Mouse (Mus musculus): ENCODE results near the gene Ly6g5c. TPM values are rescaled to one million over a fixed set of nuclear protein-coding genes. Genes with fewer than 3 reads are reported as not detected.
A peak's percentile ranks its signal among the peaks of the same experiment; 100 is the strongest.

Gene Ly6g5c
- polyA plus RNA-seq, 1 experiment from 2014 or later: not detected

DNA sequence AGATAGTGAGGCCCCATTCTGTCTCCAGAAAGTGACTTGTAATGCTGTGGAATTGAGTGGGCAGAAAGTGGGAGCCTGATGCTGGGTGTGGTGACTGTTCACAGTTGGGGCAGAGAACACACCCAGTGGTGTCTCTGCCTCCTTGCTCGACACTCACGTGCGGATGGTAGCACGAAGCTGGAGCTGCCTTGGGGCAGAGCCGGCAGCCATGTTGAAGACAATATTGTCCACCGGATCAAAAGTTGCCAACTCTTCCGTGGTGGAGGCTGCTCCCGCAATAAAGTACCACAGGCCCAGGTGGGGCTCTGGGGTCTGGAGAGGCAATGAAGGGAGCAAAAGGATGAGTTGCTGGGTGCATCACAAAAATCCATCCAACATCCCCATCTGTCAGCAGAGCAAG lies 23.0 kb downstream of the Ly6g5c start:
- no peak for ATAC-seq

DNA sequence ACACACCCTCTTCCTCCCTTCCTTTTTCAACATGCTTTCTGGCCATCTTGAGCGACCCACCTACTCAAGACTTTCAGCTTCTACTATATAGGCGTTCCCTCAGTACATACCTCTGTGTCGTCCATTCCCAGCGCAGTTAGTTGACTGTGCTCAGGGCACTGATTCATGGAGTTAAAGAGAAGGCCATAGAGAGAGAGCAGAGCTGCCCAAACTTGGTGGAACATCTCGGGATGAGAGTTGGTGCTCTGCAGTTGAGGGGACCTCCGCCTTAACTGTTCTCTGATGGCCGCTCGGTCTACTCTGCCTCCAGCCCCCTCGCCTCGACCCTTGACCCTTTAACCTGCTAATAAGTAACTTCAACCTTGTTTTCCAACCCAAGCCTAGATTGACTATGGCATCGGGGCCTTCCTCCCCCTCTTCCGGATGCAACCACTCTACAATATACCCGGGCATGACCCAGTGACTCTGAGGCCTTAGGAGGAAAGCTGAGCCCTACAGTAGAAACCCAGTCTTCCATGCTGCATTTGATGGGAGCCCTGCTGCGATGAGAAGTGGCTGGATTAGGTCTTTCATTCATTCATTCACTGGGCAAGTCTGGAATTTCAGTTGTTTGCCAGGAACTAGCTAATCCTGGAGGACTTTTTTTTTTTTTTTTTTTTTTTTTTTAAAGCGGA lies 23.6 kb downstream of the Ly6g5c start, which contains the start of gene Apom:
Apom (minus strand) TSS at position 551 of the 674 bp plus-strand sequence.
- Histone ChIP-seq H3K36me3 (ENCODE audit: control insufficient read depth, insufficient read depth, low read length) (peaks cover 8% of the 10 kb centered on the region), H3K4me3 (ENCODE audit: low read length) (no peak within 1 kb of the TSS), H3K4me1 (ENCODE audit: control insufficient read depth, insufficient read depth, low read length) (peaks cover 19% of the 10 kb centered on the region), H3K27ac (ENCODE audit: low read length) (no peak within 1 kb of the TSS), H3K9ac (ENCODE audit: low read depth, low read length) (no peak within 1 kb of the TSS), H3K4me2 (ENCODE audit: low read depth, low read length) (no peak within 1 kb of the TSS), H3K27me3 (replicated peaks; ENCODE audit: control insufficient read depth, insufficient read depth, low read length) (no peaks in the 10 kb centered on the region), H3K9me3 (ENCODE audit: control insufficient read depth, low read length) (no peaks in the 10 kb centered on the region)
- ATAC-seq: no peak
- WGBS: 72% methylated on average over 15 of the region's 15 CpGs

More for the DNA sequence above, 23.0 kb downstream of the Ly6g5c start:
- Histone ChIP-seq H3K9ac (ENCODE audit: low read depth, low read length) (no peak overlapping the region), H3K9me3 (ENCODE audit: control insufficient read depth, low read length) (no peaks in the 10 kb centered on the region), H3K36me3 (ENCODE audit: control insufficient read depth, insufficient read depth, low read length) (peaks cover 8% of the 10 kb centered on the region), H3K27me3 (replicated peaks; ENCODE audit: control insufficient read depth, insufficient read depth, low read length) (no peaks in the 10 kb centered on the region), H3K4me2 (ENCODE audit: low read depth, low read length) (no peak overlapping the region), H3K4me1 (ENCODE audit: control insufficient read depth, insufficient read depth, low read length) (peaks cover 18% of the 10 kb centered on the region), H3K27ac (ENCODE audit: low read length) (no peak overlapping the region), H3K4me3 (ENCODE audit: low read length) (no peak overlapping the region)
- whole genome bisulfite sequencing: 84% methylated on average over 8 of the region's 8 CpGs

DNA sequence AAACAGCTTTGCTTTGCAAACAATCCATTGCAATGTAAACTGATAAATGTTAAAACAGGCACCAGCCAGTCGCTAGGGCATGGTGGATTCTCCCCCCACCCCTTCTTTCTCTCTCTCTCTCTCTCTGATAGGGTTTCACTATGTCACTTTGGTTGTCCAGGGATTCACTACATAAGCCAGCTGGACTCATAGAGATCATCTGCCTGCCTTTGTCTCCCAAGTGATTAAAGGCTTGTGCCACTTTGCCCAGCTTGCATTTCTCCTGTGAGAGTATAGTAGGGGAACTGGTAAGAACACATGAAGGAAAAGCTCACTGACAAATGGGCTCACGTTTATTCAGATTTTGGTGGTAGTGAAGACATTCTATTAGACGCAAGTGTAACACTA lies 24.1 kb downstream of the Ly6g5c start:
- ATAC-seq: no peak
- no peak overlapping the region for H3K4me3 ChIP-seq (ENCODE audit: low read length)
- 61% methylated on average over 3 of the region's 3 CpGs for WGBS
- no peak overlapping the region for H3K4me2 ChIP-seq (ENCODE audit: low read depth, low read length)
- H3K9me3 ChIP-seq (ENCODE audit: control insufficient read depth, low read length): no peaks in the 10 kb centered on the region
- H3K27ac ChIP-seq (ENCODE audit: low read length): no peak overlapping the region
- peaks cover 19% of the 10 kb centered on the region for H3K4me1 ChIP-seq (ENCODE audit: control insufficient read depth, insufficient read depth, low read length)
- H3K9ac ChIP-seq (ENCODE audit: low read depth, low read length): no peak overlapping the region
- peaks cover 8% of the 10 kb centered on the region for H3K36me3 ChIP-seq (ENCODE audit: control insufficient read depth, insufficient read depth, low read length)
- H3K27me3 ChIP-seq (replicated peaks; ENCODE audit: control insufficient read depth, insufficient read depth, low read length): no peaks in the 10 kb centered on the region

DNA sequence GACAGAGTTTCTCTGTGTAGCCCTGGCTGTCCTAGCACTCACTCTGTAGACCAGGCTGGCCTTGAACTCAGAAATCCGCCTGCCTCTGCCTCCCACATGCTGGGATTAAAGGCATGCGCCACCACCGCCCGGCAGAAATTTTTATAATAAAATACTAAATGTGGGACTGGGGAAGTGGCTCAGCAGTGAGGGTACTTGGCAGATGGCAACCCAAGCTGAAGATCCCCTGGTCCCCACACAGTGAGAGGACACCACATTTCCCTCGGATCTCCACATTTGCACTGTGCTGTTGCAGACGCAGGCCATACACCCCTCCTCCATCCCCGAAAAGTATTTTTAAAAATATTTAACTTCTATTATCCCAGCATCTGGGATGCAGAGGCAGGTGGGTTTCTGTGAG lies 25.4 kb downstream of the Ly6g5c start:
- ATAC-seq: no peak
- no peak overlapping the region for H3K27ac ChIP-seq (ENCODE audit: low read length)
- peaks cover 3% of the 10 kb centered on the region; the same call in 1 of the 2 replicates for H3K36me3 ChIP-seq (ENCODE audit: control insufficient read depth, insufficient read depth, low read length)
- no peak overlapping the region for H3K4me2 ChIP-seq (ENCODE audit: low read depth, low read length)
- peaks cover 12% of the 10 kb centered on the region; the same call in 1 of the 2 replicates for H3K4me1 ChIP-seq (ENCODE audit: control insufficient read depth, insufficient read depth, low read length)
- no peak overlapping the region for H3K4me3 ChIP-seq (ENCODE audit: low read length)
- no peaks in the 10 kb centered on the region for H3K27me3 ChIP-seq (replicated peaks; ENCODE audit: control insufficient read depth, insufficient read depth, low read length)
- no peak overlapping the region for H3K9ac ChIP-seq (ENCODE audit: low read depth, low read length)
- WGBS: 90% methylated on average over 7 of the region's 7 CpGs
- H3K9me3 ChIP-seq (ENCODE audit: control insufficient read depth, low read length): no peaks in the 10 kb centered on the region

DNA sequence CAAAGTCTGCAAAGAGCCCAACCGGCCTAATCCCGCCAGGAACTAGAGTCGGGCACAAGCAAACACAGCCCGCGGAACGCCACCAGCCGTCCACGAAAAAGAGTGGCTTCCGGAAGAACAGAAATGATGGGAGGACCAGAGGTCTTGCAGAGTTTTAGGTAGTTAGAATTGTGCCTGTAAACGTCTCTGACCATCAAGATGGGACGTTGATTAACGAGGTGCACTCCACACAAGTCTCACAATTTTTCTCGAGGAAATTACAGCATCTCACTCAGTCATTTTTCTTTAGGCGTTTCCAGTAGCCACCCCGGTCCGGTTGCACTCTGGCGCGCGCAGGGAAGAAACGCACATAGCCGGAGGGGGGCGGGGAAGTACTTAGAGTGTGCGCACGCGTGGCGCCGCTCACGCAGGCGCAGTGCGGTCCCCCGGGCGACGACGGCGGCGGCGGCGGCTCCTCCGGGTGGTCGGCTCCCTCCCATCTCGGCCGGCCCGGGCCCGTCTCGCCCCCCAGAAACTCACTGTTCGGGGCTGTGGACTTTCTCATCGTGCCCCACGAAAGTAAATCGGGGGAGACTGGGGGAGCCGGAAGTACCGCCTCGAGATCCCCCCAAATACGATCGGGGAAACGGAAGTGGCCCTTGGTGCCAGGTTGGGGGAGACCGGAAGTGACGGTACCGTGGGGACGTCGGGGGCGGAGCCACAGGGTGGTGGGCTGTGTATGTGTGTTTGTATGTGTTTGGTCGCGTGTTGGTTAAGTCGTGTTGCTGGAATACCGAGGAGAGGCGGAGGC lies 26.9 kb downstream of the Ly6g5c start, which contains the start of gene Bag6:
Bag6 (plus strand) TSS at position 378 of the 790 bp plus-strand sequence.
- under 1% methylated on average over 65 of the region's 66 CpGs for WGBS
- peak within 1 kb of the TSS; percentile 84 for H3K27ac ChIP-seq (ENCODE audit: low read length)
- no peaks in the 10 kb centered on the region for H3K9me3 ChIP-seq (ENCODE audit: control insufficient read depth, low read length)
- peaks cover 8% of the 10 kb centered on the region for H3K36me3 ChIP-seq (ENCODE audit: control insufficient read depth, insufficient read depth, low read length)
- peak within 1 kb of the TSS; percentile 64 for H3K4me2 ChIP-seq (ENCODE audit: low read depth, low read length)
- no peaks in the 10 kb centered on the region for H3K27me3 ChIP-seq (replicated peaks; ENCODE audit: control insufficient read depth, insufficient read depth, low read length)
- H3K4me3 ChIP-seq (ENCODE audit: low read length): peak within 1 kb of the TSS; percentile 71
- peak; percentile 95 for ATAC-seq
- H3K4me1 ChIP-seq (ENCODE audit: control insufficient read depth, insufficient read depth, low read length): peaks cover 11% of the 10 kb centered on the region; the same call in 1 of the 2 replicates
- peak within 1 kb of the TSS; percentile 69 for H3K9ac ChIP-seq (ENCODE audit: low read depth, low read length)

DNA sequence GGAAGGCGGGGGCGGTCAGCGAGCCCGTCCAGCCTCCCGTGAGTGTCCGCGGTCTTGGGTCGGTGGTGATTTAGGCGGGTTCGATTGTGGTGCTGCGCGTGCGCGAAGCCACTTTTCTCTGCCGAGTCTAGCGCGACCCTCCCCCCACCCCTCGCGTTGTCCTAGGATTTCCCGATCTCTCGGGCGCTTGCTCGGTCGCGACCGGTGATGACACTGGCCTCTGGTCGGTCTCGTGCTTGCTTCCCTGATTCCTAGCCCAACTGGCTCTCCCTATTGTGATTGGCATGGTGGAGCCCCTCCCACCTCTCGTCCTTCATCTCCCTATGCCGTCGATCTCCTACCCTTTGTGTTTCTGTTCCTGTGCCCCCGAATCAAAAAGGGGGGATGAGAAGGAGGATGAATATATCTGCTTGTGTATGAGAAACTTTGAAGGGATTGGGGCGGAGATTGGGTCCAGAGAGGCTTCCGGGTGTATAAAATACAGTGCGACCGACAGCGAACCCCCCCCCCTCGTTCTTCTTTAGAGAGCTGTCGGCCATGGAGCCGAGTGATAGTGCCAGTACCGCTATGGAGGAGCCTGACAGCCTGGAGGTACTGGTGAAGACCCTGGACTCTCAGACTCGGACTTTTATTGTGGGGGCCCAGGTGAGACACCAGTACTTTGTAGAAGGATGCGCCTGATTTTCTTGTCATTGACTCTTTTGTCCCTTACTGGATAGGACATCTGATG lies 27.7 kb downstream of the Ly6g5c start:
- Histone ChIP-seq H3K9ac (ENCODE audit: low read depth, low read length) (peak overlapping the region; percentile 69), H3K36me3 (ENCODE audit: control insufficient read depth, insufficient read depth, low read length) (peaks cover 14% of the 10 kb centered on the region), H3K4me3 (ENCODE audit: low read length) (peak overlapping the region; percentile 71), H3K4me2 (ENCODE audit: low read depth, low read length) (peak overlapping the region; percentile 64), H3K9me3 (ENCODE audit: control insufficient read depth, low read length) (no peaks in the 10 kb centered on the region), H3K27me3 (replicated peaks; ENCODE audit: control insufficient read depth, insufficient read depth, low read length) (no peaks in the 10 kb centered on the region), H3K4me1 (ENCODE audit: control insufficient read depth, insufficient read depth, low read length) (peaks cover 14% of the 10 kb centered on the region; the same call in 1 of the 2 replicates), H3K27ac (ENCODE audit: low read length) (peak overlapping the region; percentile 84)
- under 1% methylated on average over 42 of the region's 43 CpGs for WGBS
- ATAC-seq: peak; percentile 70

DNA sequence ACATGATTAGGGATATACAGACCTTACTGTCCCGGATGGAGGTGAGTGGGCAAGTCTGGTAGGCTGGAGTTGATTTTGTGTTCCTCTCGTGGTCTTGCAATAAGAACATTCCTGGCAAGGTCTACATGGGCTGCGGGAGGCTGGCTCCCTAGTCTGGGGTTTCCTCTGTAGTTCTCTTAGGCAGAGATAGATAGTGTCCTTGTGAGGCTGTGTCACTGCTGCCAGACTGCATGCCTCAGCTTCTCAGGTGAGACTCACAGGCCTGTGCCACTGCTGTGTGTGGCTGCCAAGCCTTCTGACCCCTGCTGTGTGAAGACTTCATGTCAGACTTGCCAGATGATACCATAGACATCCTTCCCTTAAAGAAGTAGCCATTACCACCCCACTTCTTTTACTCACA lies 31.2 kb downstream of the Ly6g5c start:
- H3K27me3 ChIP-seq (replicated peaks; ENCODE audit: control insufficient read depth, insufficient read depth, low read length): no peaks in the 10 kb centered on the region
- peaks cover 3% of the 10 kb centered on the region; the same call in 1 of the 2 replicates for H3K9me3 ChIP-seq (ENCODE audit: control insufficient read depth, low read length)
- H3K36me3 ChIP-seq (ENCODE audit: control insufficient read depth, insufficient read depth, low read length): peaks cover 42% of the 10 kb centered on the region
- H3K4me3 ChIP-seq (ENCODE audit: low read length): no peak overlapping the region
- ATAC-seq: no peak
- H3K4me2 ChIP-seq (ENCODE audit: low read depth, low read length): no peak overlapping the region
- no peak overlapping the region for H3K9ac ChIP-seq (ENCODE audit: low read depth, low read length)
- WGBS: 91% methylated on average over 3 of the region's 3 CpGs
- 0 out of 2 replicates have a peak, but pooled peaks cover 14% of the 10 kb centered on the region for H3K4me1 ChIP-seq (ENCODE audit: control insufficient read depth, insufficient read depth, low read length)
- no peak overlapping the region for H3K27ac ChIP-seq (ENCODE audit: low read length)

DNA sequence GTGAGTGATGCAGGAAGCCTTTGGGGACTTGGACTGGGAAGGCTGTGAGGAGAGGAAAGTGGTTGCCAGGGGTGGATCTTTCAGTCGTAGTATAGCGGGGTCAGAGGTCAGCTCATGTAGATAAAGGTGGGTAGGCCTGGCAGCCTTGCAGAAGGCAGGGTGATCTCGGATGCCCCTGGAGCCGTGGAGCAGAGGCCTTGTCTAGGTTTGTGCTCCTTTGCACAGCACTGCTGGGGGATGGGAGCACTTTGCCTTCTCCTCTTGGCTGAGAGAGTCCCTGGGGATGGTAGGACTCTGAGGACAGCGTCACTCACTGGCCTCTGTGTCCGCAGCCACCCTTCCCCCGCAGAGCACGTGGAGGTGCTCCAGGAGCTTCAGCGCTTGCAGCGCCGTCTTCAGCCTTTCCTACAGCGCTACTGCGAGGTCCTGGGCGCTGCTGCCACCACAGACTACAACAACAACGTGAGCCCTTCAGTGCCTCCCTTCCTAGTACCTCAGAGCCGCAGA lies 32.5 kb downstream of the Ly6g5c start:
- Histone ChIP-seq H3K27me3 (replicated peaks; ENCODE audit: control insufficient read depth, insufficient read depth, low read length) (no peaks in the 10 kb centered on the region), H3K4me1 (ENCODE audit: control insufficient read depth, insufficient read depth, low read length) (0 out of 2 replicates have a peak, but pooled peaks cover 14% of the 10 kb centered on the region)

More for the DNA sequence above, 32.5 kb downstream of the Ly6g5c start:
- ATAC-seq: no peak
- 85% methylated on average over 16 of the region's 16 CpGs for WGBS
- H3K36me3 ChIP-seq (ENCODE audit: control insufficient read depth, insufficient read depth, low read length): peaks cover 55% of the 10 kb centered on the region
- H3K27ac ChIP-seq (ENCODE audit: low read length): no peak overlapping the region
- no peak overlapping the region for H3K4me3 ChIP-seq (ENCODE audit: low read length)
- no peak overlapping the region for H3K4me2 ChIP-seq (ENCODE audit: low read depth, low read length)
- peaks cover 3% of the 10 kb centered on the region; the same call in 1 of the 2 replicates for H3K9me3 ChIP-seq (ENCODE audit: control insufficient read depth, low read length)
- H3K9ac ChIP-seq (ENCODE audit: low read depth, low read length): no peak overlapping the region
